Mouse (Mus musculus): Measurements from ENCODE around the gene Mapk14. TPM values are rescaled to one million over a fixed set of nuclear protein-coding genes. Genes with fewer than 3 reads are reported as not detected.

Mapk14 gene
- total and polyA plus RNA-seq, 3 experiments, result 61.5 to 93.2 TPM; not detected in 1

DNA sequence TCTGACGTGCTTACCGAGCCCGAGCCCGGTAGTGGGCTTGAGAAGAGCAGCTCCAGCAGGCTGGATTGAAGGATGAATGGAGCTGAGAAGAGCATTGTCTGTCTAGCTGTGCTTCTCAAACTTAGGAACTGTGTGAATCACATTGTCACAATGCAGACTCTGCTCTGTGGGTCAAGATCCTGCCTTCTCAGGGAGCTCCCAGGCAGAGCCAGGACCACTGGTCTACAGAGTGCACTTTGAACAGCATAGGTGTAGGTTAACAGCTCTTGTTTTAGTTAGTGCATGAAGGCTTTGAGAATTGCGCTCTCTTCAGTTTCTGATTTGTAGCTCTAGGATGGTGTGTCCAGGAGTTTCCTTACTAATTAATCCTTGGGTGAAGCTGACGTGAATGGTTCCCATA, 20.1 kb downstream of the Mapk14 start:
- Histone ChIP-seq H3K4me3 (ENCODE audit: control insufficient read depth in 1 of 2, insufficient read depth in 1 of 2, low read depth in 2 of 2, low read length in 2 of 2) (no peak overlapping the region), H3K4me1 (ENCODE audit: control insufficient read depth in 1 of 2, insufficient read depth in 2 of 2, low read length in 2 of 2) (peaks cover 3 to 8% of the 10 kb centered on the region in 2 experiments), H3K27ac (ENCODE audit: control insufficient read depth, low read depth, low read length) (no peak overlapping the region), H3K79me2 (ENCODE audit: control insufficient read depth, insufficient read depth, low read length, poor library complexity) (peaks cover 38% of the 10 kb centered on the region), H3K9ac (ENCODE audit: control insufficient read depth, low read depth, low read length, poor library complexity, severe bottlenecking) (no peak overlapping the region), H3K36me3 (ENCODE audit: control insufficient read depth in 1 of 2, insufficient read depth in 2 of 2, low read length in 2 of 2) (peaks cover 11 to 14% of the 10 kb centered on the region in 2 experiments), H3K27me3 (ENCODE audit: control insufficient read depth in 1 of 2, insufficient read depth in 2 of 2, low read length in 2 of 2) (no peaks in the 10 kb centered on the region), H3K9me3 (replicated peaks; ENCODE audit: insufficient read depth, low read length) (no peaks in the 10 kb centered on the region)
- DNase-seq (ENCODE audit: low read depth, low spot score), result no peak
- no peak for TF ChIP-seq GATA1 (IDR thresholded peaks at IDR 0.05; ENCODE audit: low read depth, low read length)
- TF ChIP-seq RCOR1 (IDR thresholded peaks at IDR 0.05; ENCODE audit: low read depth, low read length), result no peak
- no peak for TF ChIP-seq KAT2A (conservative IDR thresholded peaks at IDR 0.05; ENCODE audit: low read depth, low read length)
- TF ChIP-seq CHD2 (IDR thresholded peaks at IDR 0.05; ENCODE audit: low read length), result no peak
- TF ChIP-seq MAFK (IDR thresholded peaks at IDR 0.05; ENCODE audit: borderline replicate concordance, low read depth, low read length), result no peak
- no peak for TF ChIP-seq RAD21 (IDR thresholded peaks at IDR 0.05; ENCODE audit: low read depth, low read length)
- TF ChIP-seq NELFE (IDR thresholded peaks at IDR 0.05; ENCODE audit: low read depth, low read length), result no peak
- no peak for TF ChIP-seq ZC3H11A (IDR thresholded peaks at IDR 0.05; ENCODE audit: low read depth, low read length)
- no peak for TF ChIP-seq POLR2AphosphoS2 (IDR thresholded peaks at IDR 0.05; ENCODE audit: low read length)
- TF ChIP-seq ZKSCAN1 (IDR thresholded peaks at IDR 0.05; ENCODE audit: low read depth, low read length), result no peak
- no peak for TF ChIP-seq NRF1 (IDR thresholded peaks at IDR 0.05; ENCODE audit: insufficient read depth, low read depth, low read length, poor library complexity, severe bottlenecking)
- TF ChIP-seq BHLHE40 (IDR thresholded peaks at IDR 0.05; ENCODE audit: borderline replicate concordance, low read depth, low read length), result no peak
- no peak for TF ChIP-seq SIN3A (IDR thresholded peaks at IDR 0.05; ENCODE audit: low read length)
- no peak for TF ChIP-seq MYB (IDR thresholded peaks at IDR 0.05; ENCODE audit: low read depth, low read length)
- no peak for TF ChIP-seq USF2 (IDR thresholded peaks at IDR 0.05; ENCODE audit: borderline replicate concordance in 1 of 2, insufficient read depth in 1 of 2, low read depth in 1 of 2, low read length in 2 of 2)
- no peak for TF ChIP-seq USF1 (IDR thresholded peaks at IDR 0.05; ENCODE audit: low read depth, low read length)
- no peak for TF ChIP-seq MAZ (IDR thresholded peaks at IDR 0.05; ENCODE audit: low read depth, low read length)
- no peak for TF ChIP-seq ZNF384 (IDR thresholded peaks at IDR 0.05; ENCODE audit: low read depth, low read length)
- no peak for TF ChIP-seq MEF2A (IDR thresholded peaks at IDR 0.05; ENCODE audit: extremely low read depth, insufficient replicate concordance, low read depth, low read length, poor library complexity, severe bottlenecking)
- TF ChIP-seq JUND (IDR thresholded peaks at IDR 0.05; ENCODE audit: low read depth, low read length), result no peak

DNA sequence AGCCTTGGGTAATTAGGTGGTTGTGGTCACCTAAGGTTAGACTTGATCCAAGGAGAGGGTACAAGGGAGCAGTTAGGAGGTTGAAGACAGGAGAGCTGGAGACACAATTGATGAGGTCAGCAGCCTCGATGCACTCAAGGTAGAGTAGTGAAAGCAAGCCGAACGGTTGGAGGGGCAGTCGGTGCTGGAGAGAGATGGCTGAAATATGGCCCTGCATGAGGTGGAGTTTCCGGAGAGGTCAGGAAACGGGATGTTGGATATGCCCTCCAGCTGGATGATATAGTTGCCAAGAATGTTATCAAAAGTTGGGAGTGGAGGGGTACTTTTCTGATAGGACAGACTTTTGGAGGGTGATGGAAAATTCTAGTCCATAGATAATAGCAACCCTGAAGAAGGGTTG, 21.2 kb downstream of the Mapk14 start:
- H3K9me3 ChIP-seq (replicated peaks; ENCODE audit: insufficient read depth, low read length), result no peaks in the 10 kb centered on the region
- DNase-seq (ENCODE audit: low read depth, low spot score), result no peak
- TF ChIP-seq BHLHE40 (IDR thresholded peaks at IDR 0.05; ENCODE audit: borderline replicate concordance, low read depth, low read length) (no peak), EP300 (IDR thresholded peaks at IDR 0.05; ENCODE audit: low read depth in 1 of 2, low read length in 2 of 2) (no peak), SIN3A (IDR thresholded peaks at IDR 0.05; ENCODE audit: low read length) (no peak), ZMIZ1 (IDR thresholded peaks at IDR 0.05; ENCODE audit: low read depth, low read length) (no peak), RAD21 (IDR thresholded peaks at IDR 0.05; ENCODE audit: low read depth, low read length) (no peak), MYB (IDR thresholded peaks at IDR 0.05; ENCODE audit: low read depth, low read length) (no peak), NRF1 (IDR thresholded peaks at IDR 0.05; ENCODE audit: insufficient read depth, low read depth, low read length, poor library complexity, severe bottlenecking) (no peak), MXI1 (IDR thresholded peaks at IDR 0.05; ENCODE audit: low read depth, low read length) (no peak), MAFK (IDR thresholded peaks at IDR 0.05; ENCODE audit: borderline replicate concordance, low read depth, low read length) (no peak), JUND (IDR thresholded peaks at IDR 0.05; ENCODE audit: low read depth, low read length) (no peak), TCF12 (IDR thresholded peaks at IDR 0.05; ENCODE audit: low read depth, low read length) (no peak), CHD2 (IDR thresholded peaks at IDR 0.05; ENCODE audit: low read length) (no peak), MAZ (IDR thresholded peaks at IDR 0.05; ENCODE audit: low read depth, low read length) (no peak), NELFE (IDR thresholded peaks at IDR 0.05; ENCODE audit: low read depth, low read length) (no peak), E2F4 (IDR thresholded peaks at IDR 0.05; ENCODE audit: borderline replicate concordance, low read depth, low read length) (no peak), POLR2A (IDR thresholded peaks at IDR 0.05; ENCODE audit: control insufficient read depth in 1 of 2, insufficient read depth in 1 of 2, low read depth in 1 of 2, low read length in 2 of 2, poor library complexity in 1 of 2) (no peak), SMC3 (IDR thresholded peaks at IDR 0.05; ENCODE audit: low read depth, low read length) (no peak), GATA1 (IDR thresholded peaks at IDR 0.05; ENCODE audit: low read depth, low read length) (no peak)
- H3K9ac ChIP-seq (ENCODE audit: control insufficient read depth, low read depth, low read length, poor library complexity, severe bottlenecking), result no peak overlapping the region
- no peak overlapping the region for H3K27ac ChIP-seq (ENCODE audit: control insufficient read depth, low read depth, low read length)
- H3K4me1 ChIP-seq (ENCODE audit: control insufficient read depth in 1 of 2, insufficient read depth in 2 of 2, low read length in 2 of 2), result peaks cover 3 to 6% of the 10 kb centered on the region in 2 experiments
- H3K4me3 ChIP-seq (ENCODE audit: control insufficient read depth in 1 of 2, insufficient read depth in 1 of 2, low read depth in 2 of 2, low read length in 2 of 2), result no peak overlapping the region
- H3K36me3 ChIP-seq (ENCODE audit: control insufficient read depth in 1 of 2, insufficient read depth in 2 of 2, low read length in 2 of 2), result peaks cover 11 to 19% of the 10 kb centered on the region in 2 experiments
- no peaks in the 10 kb centered on the region for H3K27me3 ChIP-seq (ENCODE audit: control insufficient read depth in 1 of 2, insufficient read depth in 2 of 2, low read length in 2 of 2)
- H3K79me2 ChIP-seq (ENCODE audit: control insufficient read depth, insufficient read depth, low read length, poor library complexity), result peaks cover 34% of the 10 kb centered on the region
